Mouse (Mus musculus) cerebellum, postnatal 25 days (tissue): ENCODE results near the gene Babam2.

Source experiments
- DNase-seq, 2 experiments: peaks; one replicate each; pipeline ENCODE4 v3.0.0; 2021; ENCODE audit warnings: mixed read lengths in 2 of 2

The Babam2 gene

GRCm38 (mm10) chr5:32001266-32001665 is 303.8 kb downstream of the Babam2 start:
- no peak for DNase-seq

DNA sequence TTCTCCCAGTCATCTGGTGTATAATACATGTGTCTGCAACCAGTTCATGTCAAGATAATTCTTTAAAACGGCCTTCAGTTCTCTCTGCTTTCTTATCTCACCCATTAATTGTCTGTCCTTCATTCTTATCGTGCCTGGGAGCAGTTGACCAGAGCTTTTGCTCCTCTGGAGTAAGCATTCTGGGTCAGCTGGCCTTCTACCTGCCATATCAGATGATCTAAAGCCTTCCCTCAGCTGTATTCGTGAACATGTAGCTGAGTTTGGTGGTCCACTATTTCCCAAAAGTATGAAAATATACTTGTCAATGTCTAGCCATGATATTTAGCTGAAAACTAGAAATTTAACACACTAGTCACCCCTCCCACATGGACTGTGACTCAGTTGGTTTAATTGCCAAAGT is 304.3 kb downstream of the Babam2 start:
- no peak for DNase-seq

- DNase-seq, result peak; percentile 16 to 20
These were observed 310.9 kb downstream of the Babam2 start for GRCm38 (mm10) chr5:32008401-32008800.

DNA sequence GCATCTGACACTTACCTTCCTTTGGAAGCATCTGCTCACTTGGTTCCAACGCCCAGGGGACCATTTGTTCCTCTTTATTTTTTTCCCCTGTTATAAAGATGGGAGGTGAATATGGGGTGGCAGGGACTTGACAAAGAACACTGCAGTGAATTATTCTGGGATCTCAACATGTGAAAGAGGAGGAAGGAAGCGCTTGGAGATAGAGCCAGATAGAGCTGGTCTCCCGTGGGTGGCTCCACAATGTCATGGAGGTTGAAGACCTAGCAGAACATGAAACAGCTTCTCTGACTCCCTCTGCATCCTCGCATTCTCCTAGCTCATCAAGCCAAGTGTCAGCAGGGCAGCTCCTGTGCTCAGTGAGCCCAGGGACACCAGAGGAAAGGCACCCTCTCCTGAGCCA is 312.6 kb downstream of the Babam2 start:
- DNase-seq, result no peak

- DNase-seq, result no peak
These were observed 315.6 kb downstream of the Babam2 start for GRCm38 (mm10) chr5:32013053-32013452.

- no peak for DNase-seq
These were observed 317.3 kb downstream of the Babam2 start for GRCm38 (mm10) chr5:32014786-32015185.

- no peak for DNase-seq
These were observed 318.5 kb downstream of the Babam2 start for GRCm38 (mm10) chr5:32015949-32016478.

DNA sequence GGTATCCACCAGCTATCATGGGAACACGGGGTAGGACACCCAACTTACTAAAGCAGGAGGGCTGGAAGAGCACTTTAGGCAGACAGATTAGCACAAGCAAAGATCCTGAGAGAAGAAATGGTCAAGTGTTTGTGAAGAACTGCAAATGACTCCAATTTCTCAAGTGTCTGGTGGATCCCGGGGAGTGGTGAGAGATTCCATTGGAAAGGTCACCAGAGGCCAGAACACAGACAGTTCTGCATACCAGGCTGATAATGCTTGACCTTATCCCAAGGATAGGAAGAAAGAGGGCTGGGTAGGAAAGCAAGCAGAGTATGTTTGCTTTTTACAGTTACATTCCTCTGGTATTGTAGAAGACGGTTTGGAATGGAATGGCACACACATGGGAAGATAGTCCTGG is 320.2 kb downstream of the Babam2 start:
- no peak for DNase-seq

DNA sequence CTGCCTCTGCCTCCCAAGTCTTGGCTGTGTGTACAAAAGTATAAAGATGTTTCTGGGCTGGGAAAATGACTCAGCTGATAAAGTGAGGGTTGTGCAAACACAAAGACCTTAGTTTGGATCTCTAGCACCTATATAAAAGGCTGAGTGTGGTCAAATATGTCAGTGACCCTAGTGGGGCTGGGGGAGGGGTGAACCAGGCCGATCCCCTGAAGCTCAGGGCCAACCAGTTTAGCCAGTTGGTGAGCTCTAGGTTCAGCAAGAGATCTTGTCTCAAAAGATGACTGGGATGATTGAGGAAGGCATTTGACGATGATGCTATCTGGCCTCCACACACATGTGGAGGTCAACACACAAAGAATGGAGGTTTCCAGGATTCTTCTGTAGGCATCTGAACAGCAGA is 320.8 kb downstream of the Babam2 start:
- no peak for DNase-seq

DNA sequence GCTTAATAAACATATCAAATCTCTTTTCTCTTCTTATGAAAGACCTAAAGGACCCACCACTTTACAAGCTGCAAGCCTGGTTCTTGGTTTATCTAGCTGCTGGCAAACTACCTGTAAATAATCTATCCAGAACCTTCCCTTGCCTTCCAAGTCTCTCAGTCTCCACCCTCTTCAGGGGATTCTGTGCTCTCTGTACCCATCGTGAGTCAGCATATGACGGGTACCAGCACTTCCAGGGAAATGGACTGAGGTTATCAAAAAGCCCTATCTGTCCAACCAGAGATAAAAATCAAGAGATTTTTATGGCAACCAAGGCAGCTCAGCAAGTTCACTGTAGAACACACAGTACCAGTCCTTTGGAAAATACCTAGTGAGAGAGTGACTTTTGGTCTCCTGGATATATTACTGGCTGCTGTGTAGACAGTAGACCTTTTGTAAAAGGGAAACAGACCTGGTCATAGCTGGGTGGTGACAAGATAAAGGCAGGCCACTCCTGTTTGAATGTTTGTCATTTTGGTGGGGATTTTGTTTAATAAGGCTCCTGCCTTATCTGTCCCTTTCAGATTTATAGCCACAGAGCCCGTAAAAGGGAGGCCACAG is 332.4 kb downstream of the Babam2 start:
- DNase-seq, result no peak

GRCm38 (mm10) chr5:32033185-32033584 is 335.7 kb downstream of the Babam2 start:
- DNase-seq, result no peak

DNA sequence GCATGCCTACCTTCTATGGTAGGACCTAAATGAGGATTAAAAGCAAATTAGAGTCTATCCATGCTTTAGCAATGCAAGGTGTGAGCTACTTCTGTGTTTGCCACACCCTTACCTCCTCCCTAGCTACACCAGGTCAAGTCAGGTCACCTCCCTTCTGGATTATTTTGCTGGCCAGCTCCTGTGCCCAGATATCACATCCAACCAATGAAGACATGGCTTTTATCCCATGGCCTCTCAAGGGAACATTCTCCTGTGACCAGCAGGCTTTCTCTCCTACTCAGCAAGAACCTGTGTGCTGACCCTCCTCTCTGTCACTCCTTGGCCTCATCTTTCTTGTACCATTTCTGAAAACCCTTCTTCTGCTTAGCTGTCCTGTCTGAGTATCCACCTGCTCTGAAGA is 336.1 kb downstream of the Babam2 start:
- no peak for DNase-seq

DNA sequence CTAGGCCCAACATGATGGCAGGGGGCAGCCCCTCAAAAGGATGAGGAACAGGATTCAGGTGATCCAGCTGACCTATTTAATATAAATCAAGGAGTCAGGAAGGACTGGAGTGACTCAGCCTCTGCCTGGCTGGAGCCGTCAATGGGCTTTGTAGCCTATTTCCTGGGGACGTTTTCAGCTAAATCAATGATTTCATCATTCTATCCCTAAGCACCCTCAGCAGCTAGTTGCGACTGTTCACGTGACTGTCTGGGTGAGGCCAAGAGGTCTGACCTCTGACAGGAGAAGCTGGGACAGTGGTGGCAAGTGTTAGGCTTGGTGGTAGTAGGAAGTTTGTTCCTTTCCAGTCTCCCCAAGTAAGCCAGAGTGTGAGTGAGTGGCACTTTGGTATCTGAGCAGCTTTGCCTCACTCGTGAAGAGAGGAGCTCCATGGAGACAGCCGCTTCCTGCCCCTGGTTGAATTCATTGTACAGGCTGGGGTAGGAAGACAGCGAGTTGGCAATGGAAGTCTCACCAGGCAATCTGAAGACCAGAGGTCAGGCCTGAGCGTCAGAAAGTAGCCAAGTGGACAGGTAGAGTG is 337.1 kb downstream of the Babam2 start:
- DNase-seq, result no peak

DNA sequence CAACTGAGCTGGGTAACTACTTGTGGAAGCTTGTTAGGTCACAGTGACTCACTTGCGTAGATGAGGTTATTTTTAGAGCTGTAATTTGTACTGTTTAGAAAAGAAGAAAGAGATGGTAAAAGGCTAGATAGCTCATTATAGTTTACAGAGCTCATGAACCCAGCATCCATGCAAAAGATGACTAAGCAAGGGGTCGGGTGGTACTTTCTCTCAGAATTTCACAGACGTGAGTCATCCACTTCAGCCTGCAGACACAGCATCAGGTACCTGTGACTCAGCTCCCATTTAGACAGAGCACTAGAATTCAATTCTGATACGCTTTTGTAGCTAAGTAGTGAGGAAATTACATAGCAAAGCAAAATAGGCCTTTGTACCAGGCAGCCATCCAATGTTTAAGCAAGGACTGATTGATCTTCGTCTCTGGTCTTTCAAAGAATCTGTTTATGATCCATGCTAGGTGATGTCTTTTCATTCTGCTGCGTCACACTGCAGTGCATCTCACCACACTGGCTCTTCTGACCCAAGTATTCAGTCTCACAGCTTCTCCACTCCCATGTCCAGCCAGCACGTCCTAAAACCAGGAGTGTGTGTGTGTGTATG is 338.3 kb downstream of the Babam2 start:
- no peak for DNase-seq

DNA sequence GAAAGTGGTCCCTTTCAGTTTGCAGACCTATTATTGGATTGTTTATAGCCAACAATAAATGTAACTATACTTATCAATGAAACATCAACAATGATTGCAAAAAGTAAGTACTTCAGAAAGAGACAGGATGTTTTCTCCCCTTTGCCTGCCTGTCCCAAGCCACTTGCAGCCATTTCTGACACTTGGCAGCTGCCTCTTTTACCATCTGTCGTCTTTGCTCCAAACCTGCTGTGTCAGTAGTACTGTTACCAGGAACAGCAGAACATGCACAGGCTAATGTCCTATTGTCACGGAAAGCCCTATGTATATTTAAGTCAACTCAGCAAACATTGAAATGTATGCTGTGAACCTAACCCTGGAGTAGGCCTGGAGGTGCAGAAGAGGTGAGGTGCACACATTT is 339.4 kb downstream of the Babam2 start:
- peak; percentile 56 to 64 for DNase-seq

- no peak for DNase-seq
These were observed 340.1 kb downstream of the Babam2 start for GRCm38 (mm10) chr5:32037546-32037945.

DNA sequence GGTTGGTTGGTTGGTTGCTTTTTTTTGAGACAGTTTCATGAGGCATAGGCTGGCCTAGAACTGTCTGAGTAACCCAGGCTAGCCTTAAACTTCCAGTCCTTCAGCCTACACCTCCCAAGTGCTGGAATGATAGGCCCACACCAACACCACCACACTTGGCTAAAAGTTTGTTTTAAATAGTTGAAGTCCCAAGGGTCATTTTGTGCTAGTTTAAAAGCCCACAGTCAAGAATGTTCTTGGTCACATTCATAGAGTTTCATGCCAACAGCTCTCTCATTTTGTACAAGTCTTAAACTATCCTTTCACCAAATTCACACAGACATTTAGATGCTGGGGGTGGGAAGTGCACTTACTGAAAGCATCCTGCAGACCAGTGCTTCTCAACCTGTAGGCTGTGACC is 341.5 kb downstream of the Babam2 start:
- DNase-seq, result no peak

DNA sequence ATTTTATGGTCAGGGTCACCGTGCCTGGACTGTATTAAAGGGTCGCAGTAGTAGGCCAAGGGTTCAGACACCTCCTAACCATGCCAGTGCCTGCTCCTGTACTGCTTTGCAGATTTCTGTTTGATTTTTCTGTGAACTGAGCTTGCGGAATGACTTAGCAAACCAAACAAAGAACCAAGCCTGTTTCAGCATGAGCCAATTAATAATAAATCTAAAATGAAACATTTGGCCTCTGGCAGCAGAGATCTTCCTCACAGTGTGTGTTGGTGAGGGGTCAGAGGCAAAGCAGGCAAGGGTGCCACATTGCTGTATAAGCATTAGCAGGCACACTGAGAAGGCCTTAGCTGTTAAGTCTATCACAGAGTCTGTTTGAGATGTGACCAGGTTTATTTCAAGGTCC is 342.0 kb downstream of the Babam2 start:
- DNase-seq, result no peak

DNA sequence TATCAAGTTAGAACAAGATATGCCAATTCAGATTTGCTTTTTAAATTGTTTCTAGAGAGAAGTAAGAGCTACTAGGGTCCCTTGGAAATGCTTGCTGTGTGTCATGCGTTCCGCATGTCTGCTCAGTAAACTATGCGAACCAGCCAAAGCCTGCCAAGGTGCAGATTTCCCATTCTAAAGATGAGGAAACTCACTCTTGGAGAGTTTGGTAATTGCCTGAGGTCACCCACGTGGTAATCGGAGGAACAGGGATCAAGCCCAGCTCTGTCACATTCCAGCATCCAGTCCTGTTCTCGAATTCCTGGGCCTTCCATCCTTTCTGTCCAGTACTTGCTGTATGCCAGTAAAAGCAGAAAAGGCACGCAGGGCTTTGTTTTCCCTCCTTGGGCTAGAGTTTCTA is 345.7 kb downstream of the Babam2 start:
- no peak for DNase-seq

- no peak for DNase-seq
These were observed 346.5 kb downstream of the Babam2 start for GRCm38 (mm10) chr5:32043996-32044395.

GRCm38 (mm10) chr5:32051899-32052298 is 354.4 kb downstream of the Babam2 start:
- DNase-seq, result no peak

- DNase-seq, result no peak
These were observed 355.0 kb downstream of the Babam2 start for GRCm38 (mm10) chr5:32052467-32052866.

- DNase-seq, result peak in 1 of 2 experiments; percentile 13
These were observed 356.0 kb downstream of the Babam2 start for GRCm38 (mm10) chr5:32053476-32053875.

DNA sequence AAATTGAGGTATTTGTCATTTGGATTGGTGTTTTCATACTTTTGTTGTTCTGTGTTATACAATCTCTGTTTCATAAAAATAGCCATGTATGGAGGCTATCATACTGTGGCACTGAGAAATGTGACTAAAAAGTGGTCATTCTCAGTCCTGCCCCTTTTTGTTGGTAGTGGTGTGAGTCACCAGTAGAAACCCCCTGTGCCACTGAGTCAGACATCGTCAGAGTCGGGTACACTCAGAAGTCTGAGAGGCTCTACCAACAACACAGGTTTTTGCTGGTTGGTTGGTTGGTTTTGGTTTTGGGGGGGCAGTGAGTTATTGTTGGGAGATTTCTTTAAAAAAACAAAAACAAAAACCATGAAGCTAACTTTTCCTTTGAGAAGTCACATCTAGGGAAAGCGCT is 358.2 kb downstream of the Babam2 start:
- no peak for DNase-seq
